Mouse (Mus musculus) megakaryocyte progenitor cell, adult 5-6 weeks (primary cell): ENCODE data around the gene Rfng. TPM values are rescaled to one million over a fixed set of nuclear protein-coding genes. Genes with fewer than 3 reads are reported as not detected.

Experiments used
- total RNA-seq, 2 experiments: library from RNA; stranded (forward) in 1 of 2; stranded (reverse) in 1 of 2; fragments of 157-497, 149-512 nt in 1 of 2; fragments of 200-1000 nt in 1 of 2; gene quantifications; 2 replicates each; pipeline versions ENCODE4 v1.2.3 to v1.2.4; 2015 to 2017

The Rfng gene
- total RNA-seq, 2 experiments from 2014 or later, result 5.2 to 11.6 TPM

Other genes with a start within 250 kb of the Rfng start
- 71.6 and 75.3 TPM in 2 replicates for gene Mcrip1, start 234.5 kb downstream of the Rfng start, total RNA-seq (2015)
- 24.2 and 25.8 TPM in 2 replicates for gene Mcrip1, start 234.5 kb downstream of the Rfng start, total RNA-seq (2017)
- not detected in 2 replicates for gene Ppp1r27, start 233.1 kb downstream of the Rfng start, total RNA-seq (2015)
- 1.3 TPM in 1 of 2 replicates, not detected in the other for gene Ppp1r27, start 233.1 kb downstream of the Rfng start, total RNA-seq (2017)
- 669 and 748 TPM in 2 replicates for gene P4hb, start 211.0 kb downstream of the Rfng start, total RNA-seq (2015)
- 1,254 and 1,320 TPM in 2 replicates for gene P4hb, start 211.0 kb downstream of the Rfng start, total RNA-seq (2017)
- 401 and 420 TPM in 2 replicates for gene Arhgdia, start 202.6 kb downstream of the Rfng start, total RNA-seq (2015)
- gene Arhgdia, start 202.6 kb downstream of the Rfng start, total RNA-seq (2017), result 177 and 193 TPM in 2 replicates
- gene Alyref, start 185.8 kb downstream of the Rfng start, total RNA-seq (2015), result 197 and 227 TPM in 2 replicates
- gene Alyref, start 185.8 kb downstream of the Rfng start, total RNA-seq (2017), result 266 and 298 TPM in 2 replicates
- gene Anapc11, start 185.8 kb downstream of the Rfng start, total RNA-seq (2015), result 66.2 and 67.6 TPM in 2 replicates
- 22.9 and 25.7 TPM in 2 replicates for gene Anapc11, start 185.8 kb downstream of the Rfng start, total RNA-seq (2017)
- gene Npb, start 175.7 kb downstream of the Rfng start, total RNA-seq (2015), result 0.59 TPM in 1 of 2 replicates, not detected in the other
- gene Npb, start 175.7 kb downstream of the Rfng start, total RNA-seq (2017), result not detected in 2 replicates
- 15.9 and 20.2 TPM in 2 replicates for gene Pcyt2, start 166.3 kb downstream of the Rfng start, total RNA-seq (2015)
- gene Pcyt2, start 166.3 kb downstream of the Rfng start, total RNA-seq (2017), result 23.8 and 24.5 TPM in 2 replicates
- gene Sirt7, start 159.0 kb downstream of the Rfng start, total RNA-seq (2015), result 22.9 and 24.2 TPM in 2 replicates
- 60.4 and 63.4 TPM in 2 replicates for gene Sirt7, start 159.0 kb downstream of the Rfng start, total RNA-seq (2017)
- 15.0 and 16.4 TPM in 2 replicates for gene Mafg, start 150.6 kb downstream of the Rfng start, total RNA-seq (2015)
- 24.2 and 29.5 TPM in 2 replicates for gene Mafg, start 150.6 kb downstream of the Rfng start, total RNA-seq (2017)
- gene Pycr1, start 140.4 kb downstream of the Rfng start, total RNA-seq (2015), result 9.8 and 10.3 TPM in 2 replicates
- gene Pycr1, start 140.4 kb downstream of the Rfng start, total RNA-seq (2017), result 5.1 and 6.2 TPM in 2 replicates
- 1.3 and 1.5 TPM in 2 replicates for gene Myadml2, start 136.0 kb downstream of the Rfng start, total RNA-seq (2015)
- gene Myadml2, start 136.0 kb downstream of the Rfng start, total RNA-seq (2017), result 4.0 TPM in 1 of 2 replicates, not detected in the other
- gene Notum, start 123.0 kb downstream of the Rfng start, total RNA-seq (2015), result not detected in 2 replicates
- gene Notum, start 123.0 kb downstream of the Rfng start, total RNA-seq (2017), result not detected in 2 replicates
- 39.6 and 54.6 TPM in 2 replicates for gene Aspscr1, start 111.2 kb downstream of the Rfng start, total RNA-seq (2015)
- gene Aspscr1, start 111.2 kb downstream of the Rfng start, total RNA-seq (2017), result 33.7 and 46.6 TPM in 2 replicates
- 116 and 136 TPM in 2 replicates for gene Cenpx, start 70.5 kb downstream of the Rfng start, total RNA-seq (2015)
- 100 and 106 TPM in 2 replicates for gene Cenpx, start 70.5 kb downstream of the Rfng start, total RNA-seq (2017)
- 10.6 and 11.0 TPM in 2 replicates for gene Lrrc45, start 70.3 kb downstream of the Rfng start, total RNA-seq (2015)
- gene Lrrc45, start 70.3 kb downstream of the Rfng start, total RNA-seq (2017), result 37.6 and 42.3 TPM in 2 replicates
- 0.44 and 0.76 TPM in 2 replicates for gene Rac3, start 62.7 kb downstream of the Rfng start, total RNA-seq (2015)
- gene Rac3, start 62.7 kb downstream of the Rfng start, total RNA-seq (2017), result 0.25 TPM in 1 of 2 replicates, not detected in the other
- gene Dcxr, start 56.9 kb downstream of the Rfng start, total RNA-seq (2015), result 16.3 and 18.7 TPM in 2 replicates
- gene Dcxr, start 56.9 kb downstream of the Rfng start, total RNA-seq (2017), result 16.5 and 17.1 TPM in 2 replicates
- gene Cbr2, start 52.1 kb downstream of the Rfng start, total RNA-seq (2015), result not detected in 2 replicates
- gene Cbr2, start 52.1 kb downstream of the Rfng start, total RNA-seq (2017), result 1.3 TPM in 1 of 2 replicates, not detected in the other
- gene Hmga1b, start 21.4 kb downstream of the Rfng start, total RNA-seq (2015), result 28.6 and 31.3 TPM in 2 replicates
- 20.6 and 25.8 TPM in 2 replicates for gene Hmga1b, start 21.4 kb downstream of the Rfng start, total RNA-seq (2017)
- gene Gps1, start 65 bp upstream of the Rfng start, total RNA-seq (2015), result 81.2 and 99.9 TPM in 2 replicates
- gene Gps1, start 65 bp upstream of the Rfng start, total RNA-seq (2017), result 90.0 and 93.4 TPM in 2 replicates
- 65.0 and 77.7 TPM in 2 replicates for gene Dus1l, start 12.2 kb upstream of the Rfng start, total RNA-seq (2015)
- gene Dus1l, start 12.2 kb upstream of the Rfng start, total RNA-seq (2017), result 53.8 and 60.4 TPM in 2 replicates
- 44.3 and 66.8 TPM in 2 replicates for gene Fasn, start 40.3 kb upstream of the Rfng start, total RNA-seq (2015)
- gene Fasn, start 40.3 kb upstream of the Rfng start, total RNA-seq (2017), result 32.9 and 36.1 TPM in 2 replicates
- gene Ccdc57, start 148.7 kb upstream of the Rfng start, total RNA-seq (2015), result 4.5 and 6.4 TPM in 2 replicates
- gene Ccdc57, start 148.7 kb upstream of the Rfng start, total RNA-seq (2017), result 6.4 and 8.4 TPM in 2 replicates
- gene Slc16a3, start 164.3 kb upstream of the Rfng start, total RNA-seq (2015), result 4.4 and 5.3 TPM in 2 replicates
- gene Slc16a3, start 164.3 kb upstream of the Rfng start, total RNA-seq (2017), result 6.0 and 7.5 TPM in 2 replicates
- 51.3 and 64.2 TPM in 2 replicates for gene Csnk1d, start 207.1 kb upstream of the Rfng start, total RNA-seq (2015)
- 69.8 and 74.2 TPM in 2 replicates for gene Csnk1d, start 207.1 kb upstream of the Rfng start, total RNA-seq (2017)